Mouse (Mus musculus): ENCODE data around the gene Olfr1023.

The Olfr1023 gene

GRCm38 (mm10) chr2:85885340-85885739 lies at the start of gene Olfr1023:
Gene Olfr1023, plus strand, starts transcription at chr2:85885640.
- no peak for DNase-seq (ENCODE audit: low read depth, low spot score)

- DNase-seq (ENCODE audit: low read depth, low spot score): no peak
Measured at GRCm38 (mm10) chr2:85845383-85845782, 40.1 kb upstream of the Olfr1023 start, which contains the start of gene Olfr1019. Gene Olfr1019, minus strand, starts transcription at chr2:85845483.

- no peak for DNase-seq (ENCODE audit: low read depth, low spot score)
Measured at GRCm38 (mm10) chr2:85846730-85847129, 38.7 kb upstream of the Olfr1023 start, which contains the start of gene Olfr1020. Gene Olfr1020, plus strand, starts transcription at chr2:85847030.

GRCm38 (mm10) chr2:85868294-85868693 lies 17.1 kb upstream of the Olfr1023 start, which contains the start of gene Olfr1022:
Gene Olfr1022, plus strand, starts transcription at chr2:85868594.
- no peak for DNase-seq (ENCODE audit: low read depth, low spot score)

- no peak for DNase-seq (ENCODE audit: low read depth, low spot score)
Measured at GRCm38 (mm10) chr2:85904952-85905351, 19.5 kb downstream of the Olfr1023 start, which contains the start of gene Olfr1024. Gene Olfr1024, minus strand, starts transcription at chr2:85905052.

- no peak for DNase-seq (ENCODE audit: low read depth, low spot score)
Measured at GRCm38 (mm10) chr2:85913197-85913596, 27.8 kb downstream of the Olfr1023 start.

- no peak for DNase-seq (ENCODE audit: low read depth, low spot score)
Measured at GRCm38 (mm10) chr2:85914893-85915292, 29.5 kb downstream of the Olfr1023 start, which contains the start of gene Olfr1025-ps1. Gene Olfr1025-ps1, plus strand, starts transcription at chr2:85915193.

GRCm38 (mm10) chr2:85921258-85921657 lies 35.8 kb downstream of the Olfr1023 start, which contains the start of gene Olfr1026:
Gene Olfr1026, plus strand, starts transcription at chr2:85921558.
- no peak for DNase-seq (ENCODE audit: low read depth, low spot score)

Data from 3T3-L1 (cell line).